Mouse (Mus musculus): Measurements from ENCODE around the gene Hsd3b1. TPM values are rescaled to one million over a fixed set of nuclear protein-coding genes. Genes with fewer than 3 reads are reported as not detected.

Gene Hsd3b1
- polyA plus RNA-seq (2015; fragmentation: Nextera tagmentation; extraction: Ambion mirVana) = 25.6 and 31.3 TPM in 2 replicates

DNA sequence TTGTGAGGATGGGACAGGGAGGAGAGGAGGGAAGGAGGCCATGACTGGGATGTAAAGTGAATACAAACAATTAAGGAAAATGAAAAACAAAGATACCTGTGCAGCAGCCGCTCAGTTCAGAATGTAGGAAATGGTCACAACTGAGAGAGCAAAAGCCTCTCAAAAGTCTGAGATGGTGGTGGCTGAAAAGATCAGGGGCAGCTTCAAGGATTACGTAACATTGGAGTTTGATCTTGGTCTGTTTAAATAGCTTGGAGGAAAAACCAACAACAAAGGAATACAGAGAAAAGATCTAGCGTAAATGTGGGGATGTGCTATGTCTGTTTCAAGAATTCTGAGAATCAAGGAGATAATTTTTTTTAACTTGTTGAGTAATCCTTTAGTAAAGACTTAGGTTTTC is at the start of gene Hsd3b1:
TSS of gene Hsd3b1 (minus strand) at position 219 of the 400 bp plus-strand sequence.
- Histone ChIP-seq H3K27me3 (no peaks in the 10 kb centered on the region), H3K9ac (no peak within 1 kb of the TSS), H3K4me1 (replicated peaks) (peaks cover 33% of the 10 kb centered on the region), H3K4me2 (peak within 1 kb of the TSS; percentile 49), H3K4me3 (replicated peaks) (peak within 1 kb of the TSS; percentile 23), H3K9me3 (replicated peaks) (no peaks in the 10 kb centered on the region), H3K27ac (replicated peaks) (peak within 1 kb of the TSS; percentile 58), H3K36me3 (replicated peaks) (no peaks in the 10 kb centered on the region)
- no peak for ATAC-seq (ENCODE audit: insufficient read depth)
- WGBS (ENCODE audit: insufficient replicate concordance) = 63% methylated on average over 3 of the region's 3 CpGs

DNA sequence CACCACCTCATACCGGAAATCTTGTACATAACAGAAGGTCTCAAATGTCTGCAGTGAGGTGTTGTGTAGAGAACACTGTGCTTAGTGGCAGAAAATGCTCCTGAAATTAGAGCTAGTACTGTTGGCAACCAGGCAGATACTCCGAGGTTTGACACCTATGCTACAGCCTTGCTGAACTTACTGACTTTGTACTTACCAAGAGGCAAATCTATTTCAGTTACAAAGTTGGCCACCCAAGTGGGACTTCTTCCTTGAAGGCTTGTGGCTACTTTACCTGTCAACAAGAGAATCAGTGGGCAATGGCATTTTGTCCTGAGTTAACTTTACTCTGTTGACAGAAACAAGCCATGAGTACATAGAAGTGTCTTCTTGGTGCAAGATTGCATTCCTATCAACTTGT is 38.0 kb upstream of the Hsd3b1 start:
- 72% methylated on average over 2 of the region's 2 CpGs for WGBS (ENCODE audit: insufficient replicate concordance)
- no peaks in the 10 kb centered on the region for H3K9me3 ChIP-seq (replicated peaks)
- H3K9ac ChIP-seq = no peak overlapping the region
- H3K27ac ChIP-seq (replicated peaks) = no peak overlapping the region
- no peak for ATAC-seq (ENCODE audit: insufficient read depth)
- no peak overlapping the region for H3K4me2 ChIP-seq
- H3K4me3 ChIP-seq (replicated peaks) = no peak overlapping the region
- no peaks in the 10 kb centered on the region for H3K36me3 ChIP-seq (replicated peaks)
- peaks cover 3% of the 10 kb centered on the region; the same call in 1 of the 2 replicates for H3K4me1 ChIP-seq (replicated peaks)
- H3K27me3 ChIP-seq = no peaks in the 10 kb centered on the region

DNA sequence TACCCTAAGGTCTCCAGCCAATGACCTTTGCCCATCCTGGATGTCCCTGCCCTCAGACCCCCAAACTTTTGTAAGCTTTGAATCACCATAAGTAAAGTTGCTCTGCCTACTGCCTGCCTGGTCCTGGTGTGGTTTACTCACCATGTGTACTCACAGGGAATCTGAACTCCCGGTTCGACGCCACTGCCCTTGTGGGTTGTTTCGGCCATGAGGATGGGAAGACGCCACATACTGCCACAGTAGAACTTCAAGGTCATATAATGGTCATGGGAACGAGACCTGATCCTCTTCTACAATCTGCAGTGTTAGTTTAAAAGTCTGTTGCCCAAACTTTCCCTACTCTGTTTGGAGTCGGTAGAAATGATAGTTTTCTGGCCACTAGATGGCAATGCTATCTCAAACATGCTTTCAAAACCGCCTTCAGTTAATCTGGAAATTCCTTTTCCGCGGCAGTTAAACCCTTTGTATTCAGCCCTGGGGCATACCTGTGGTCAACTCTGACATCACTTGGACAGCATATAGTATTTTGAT is 35.5 kb upstream of the Hsd3b1 start:
- H3K36me3 ChIP-seq (replicated peaks) = no peaks in the 10 kb centered on the region
- no peak overlapping the region for H3K9ac ChIP-seq
- H3K4me2 ChIP-seq = peak overlapping the region; percentile 16
- no peak for ATAC-seq (ENCODE audit: insufficient read depth)
- no peak overlapping the region for H3K27ac ChIP-seq (replicated peaks)
- H3K27me3 ChIP-seq = no peaks in the 10 kb centered on the region
- peaks cover 3% of the 10 kb centered on the region; the same call in 1 of the 2 replicates for H3K4me1 ChIP-seq (replicated peaks)
- no peaks in the 10 kb centered on the region for H3K9me3 ChIP-seq (replicated peaks)
- H3K4me3 ChIP-seq (replicated peaks) = no peak overlapping the region
- WGBS (ENCODE audit: insufficient replicate concordance) = 35% methylated on average over 10 of the region's 10 CpGs

DNA sequence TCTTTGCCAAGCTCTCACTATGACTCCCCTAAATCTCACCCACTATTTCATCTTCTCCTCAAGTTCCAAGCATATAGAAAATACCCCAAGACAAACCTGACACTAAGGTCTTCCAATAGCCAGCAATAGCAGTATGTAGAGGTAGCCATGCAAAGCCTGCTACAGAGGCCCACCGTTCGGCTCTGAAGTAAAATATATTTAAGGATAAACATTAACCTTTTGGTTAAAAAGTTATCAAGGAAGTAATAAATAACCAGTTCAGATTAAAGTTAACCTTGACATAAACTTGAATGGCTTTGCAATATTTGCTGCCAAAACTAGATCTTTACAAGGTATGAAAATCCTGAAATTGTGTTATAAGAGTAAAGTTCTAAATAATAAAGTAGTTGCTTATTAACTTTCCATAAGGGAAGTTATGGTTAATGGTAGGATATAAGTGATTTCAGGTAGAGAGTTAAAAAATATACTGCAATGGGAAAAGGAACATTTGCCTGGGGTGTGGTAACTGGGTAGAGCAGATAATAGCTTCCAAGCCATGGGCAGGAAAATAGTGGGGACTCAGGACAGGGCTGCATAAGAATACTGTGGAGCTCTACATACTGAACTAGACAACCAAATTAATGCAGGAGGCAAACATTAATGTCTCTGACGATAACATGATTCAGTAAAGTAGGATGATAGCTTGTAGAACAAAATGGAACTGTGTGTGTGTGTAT is 33.6 kb upstream of the Hsd3b1 start, which contains the start of gene Hao2:
TSS of gene Hao2 (minus strand) at position 183 of the 716 bp plus-strand sequence.
- H3K9me3 ChIP-seq (replicated peaks) = no peaks in the 10 kb centered on the region
- no peaks in the 10 kb centered on the region for H3K36me3 ChIP-seq (replicated peaks)
- H3K4me2 ChIP-seq = peak within 1 kb of the TSS; percentile 20; the same call in 1 of the 2 replicates
- no peak within 1 kb of the TSS for H3K27ac ChIP-seq (replicated peaks)
- WGBS (ENCODE audit: insufficient replicate concordance) = 49% methylated on average over 3 of the region's 3 CpGs
- H3K4me1 ChIP-seq (replicated peaks) = peaks cover 3% of the 10 kb centered on the region; the same call in 1 of the 2 replicates
- no peaks in the 10 kb centered on the region for H3K27me3 ChIP-seq
- peak; percentile 34; the same call in 1 of the 2 replicates for ATAC-seq (ENCODE audit: insufficient read depth)
- 0 out of 2 replicates have a peak within 1 kb of the TSS, but pooled peaks have one; percentile 8 for H3K4me3 ChIP-seq (replicated peaks)
- no peak within 1 kb of the TSS for H3K9ac ChIP-seq

DNA sequence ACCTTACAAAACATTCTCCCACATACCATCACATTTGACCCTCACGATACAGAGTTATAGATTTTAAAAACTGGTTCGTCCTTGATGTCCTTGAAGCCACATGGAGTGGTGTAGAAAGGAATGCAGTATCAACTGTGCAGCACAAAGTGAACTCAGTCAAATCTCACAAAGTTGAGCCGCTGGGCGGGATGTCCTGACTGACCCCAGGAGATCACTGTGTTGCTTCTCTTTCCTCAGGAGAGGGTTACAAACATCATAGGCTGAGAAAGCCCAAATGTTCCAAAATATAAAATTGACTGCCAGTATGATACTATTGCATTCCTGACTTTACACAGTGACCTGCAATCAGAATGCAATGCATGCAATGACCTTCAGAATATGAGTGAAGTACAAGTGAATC is 30.8 kb upstream of the Hsd3b1 start:
- H3K4me1 ChIP-seq (replicated peaks) = peaks cover 3% of the 10 kb centered on the region; the same call in 1 of the 2 replicates
- no peak overlapping the region for H3K4me3 ChIP-seq (replicated peaks)
- no peak overlapping the region for H3K4me2 ChIP-seq
- no peaks in the 10 kb centered on the region for H3K9me3 ChIP-seq (replicated peaks)
- 68% methylated on average over 4 of the region's 4 CpGs for WGBS (ENCODE audit: insufficient replicate concordance)
- no peaks in the 10 kb centered on the region for H3K27me3 ChIP-seq
- no peak overlapping the region for H3K27ac ChIP-seq (replicated peaks)
- no peak for ATAC-seq (ENCODE audit: insufficient read depth)
- no peak overlapping the region for H3K9ac ChIP-seq
- no peaks in the 10 kb centered on the region for H3K36me3 ChIP-seq (replicated peaks)

DNA sequence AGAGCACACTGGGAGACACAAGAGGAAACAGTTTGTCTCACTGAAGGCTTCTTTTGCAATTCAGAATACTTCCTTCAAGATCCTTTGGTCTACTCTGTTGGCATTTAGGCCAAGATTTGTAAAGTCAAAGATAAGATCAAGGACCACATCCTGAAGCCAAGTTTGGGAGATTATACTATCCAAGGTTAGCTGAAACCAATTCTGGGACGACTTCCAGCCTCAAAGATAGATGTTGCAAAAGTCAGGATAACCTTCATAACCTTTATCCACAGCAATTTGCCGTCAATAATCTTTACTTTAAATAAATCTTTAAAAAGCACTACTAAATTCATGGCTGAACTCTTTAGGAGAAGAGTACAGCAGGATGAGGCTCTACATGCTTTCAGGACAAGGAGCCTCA is 28.6 kb upstream of the Hsd3b1 start:
- Histone ChIP-seq H3K4me3 (replicated peaks) (no peak overlapping the region), H3K9me3 (replicated peaks) (no peaks in the 10 kb centered on the region), H3K27me3 (no peaks in the 10 kb centered on the region), H3K36me3 (replicated peaks) (no peaks in the 10 kb centered on the region), H3K4me2 (no peak overlapping the region), H3K27ac (replicated peaks) (no peak overlapping the region), H3K4me1 (replicated peaks) (no peaks in the 10 kb centered on the region), H3K9ac (no peak overlapping the region)
- 37% methylated on average over 2 of the region's 2 CpGs for WGBS (ENCODE audit: insufficient replicate concordance)
- no peak for ATAC-seq (ENCODE audit: insufficient read depth)

DNA sequence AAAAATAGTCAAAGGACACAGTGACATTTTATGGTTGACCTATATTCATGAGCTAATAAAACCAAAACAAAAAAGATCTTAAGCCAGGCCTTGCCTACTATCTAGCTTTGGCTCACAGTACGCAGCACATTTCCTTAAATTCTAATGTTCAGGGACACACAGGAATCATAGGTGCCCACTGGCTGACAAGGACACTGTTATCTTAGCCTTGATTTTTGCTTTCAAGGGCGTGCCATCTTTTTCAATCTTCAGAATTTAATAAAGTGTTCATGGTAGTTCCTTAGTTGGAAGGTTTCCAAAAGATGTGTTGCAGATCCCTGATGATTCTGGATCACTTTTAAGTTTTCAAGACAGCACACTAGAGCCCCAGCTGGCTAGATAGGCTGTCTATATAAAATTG is 21.2 kb upstream of the Hsd3b1 start:
- Histone ChIP-seq H3K4me3 (replicated peaks) (no peak overlapping the region), H3K27ac (replicated peaks) (no peak overlapping the region), H3K4me1 (replicated peaks) (no peaks in the 10 kb centered on the region), H3K4me2 (no peak overlapping the region), H3K36me3 (replicated peaks) (no peaks in the 10 kb centered on the region), H3K9me3 (replicated peaks) (no peaks in the 10 kb centered on the region), H3K27me3 (no peaks in the 10 kb centered on the region), H3K9ac (no peak overlapping the region)
- no peak for ATAC-seq (ENCODE audit: insufficient read depth)
- 66% methylated on average over 2 of the region's 2 CpGs for WGBS (ENCODE audit: insufficient replicate concordance)

DNA sequence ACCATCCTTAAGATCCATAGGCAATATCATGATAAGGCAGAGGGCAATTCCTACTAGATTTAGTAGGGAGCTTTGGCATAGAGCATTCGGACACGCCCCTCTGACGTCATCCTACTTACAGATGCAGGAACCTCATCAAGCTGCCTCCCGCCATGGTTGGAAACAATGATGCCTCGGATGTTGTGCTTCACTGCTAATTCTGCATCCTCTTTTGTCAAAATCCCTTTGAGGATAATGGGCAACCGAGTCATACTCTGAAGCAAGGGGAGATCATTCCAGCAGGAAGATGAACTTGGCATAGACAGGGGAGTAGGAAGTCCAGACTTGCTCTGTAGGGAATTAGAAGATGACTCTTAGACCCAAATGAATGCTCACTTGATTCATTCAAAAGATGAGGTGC is 20.6 kb upstream of the Hsd3b1 start:
- H3K9ac ChIP-seq = no peak overlapping the region
- no peak overlapping the region for H3K4me3 ChIP-seq (replicated peaks)
- H3K27ac ChIP-seq (replicated peaks) = no peak overlapping the region
- H3K4me1 ChIP-seq (replicated peaks) = no peaks in the 10 kb centered on the region
- ATAC-seq (ENCODE audit: insufficient read depth) = no peak
- WGBS (ENCODE audit: insufficient replicate concordance) = 61% methylated on average over 6 of the region's 6 CpGs
- no peak overlapping the region for H3K4me2 ChIP-seq
- no peaks in the 10 kb centered on the region for H3K27me3 ChIP-seq
- no peaks in the 10 kb centered on the region for H3K9me3 ChIP-seq (replicated peaks)
- no peaks in the 10 kb centered on the region for H3K36me3 ChIP-seq (replicated peaks)

DNA sequence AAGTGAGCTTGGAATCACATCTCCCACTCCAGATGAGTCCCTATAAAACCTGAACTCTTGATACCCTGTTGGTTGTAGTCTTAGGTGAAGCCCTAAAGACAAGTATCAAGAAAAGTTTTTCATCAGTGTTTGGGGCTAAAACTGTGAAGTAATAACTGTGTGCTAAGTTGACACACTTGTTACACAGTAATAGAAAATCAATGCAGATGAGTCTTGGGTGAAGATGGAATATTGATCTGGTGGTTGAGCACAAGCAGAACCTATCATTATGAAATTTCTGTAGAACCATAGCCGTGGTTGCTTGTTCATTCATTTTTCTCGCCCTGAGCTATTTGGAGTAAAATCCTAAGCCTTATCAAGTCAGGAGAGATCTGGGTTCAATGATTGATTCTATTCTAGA is 8.6 kb upstream of the Hsd3b1 start:
- Histone ChIP-seq H3K4me2 (no peak overlapping the region), H3K9me3 (replicated peaks) (no peaks in the 10 kb centered on the region), H3K9ac (no peak overlapping the region), H3K4me1 (replicated peaks) (no peaks in the 10 kb centered on the region), H3K36me3 (replicated peaks) (no peaks in the 10 kb centered on the region), H3K4me3 (replicated peaks) (no peak overlapping the region), H3K27me3 (no peaks in the 10 kb centered on the region), H3K27ac (replicated peaks) (no peak overlapping the region)
- WGBS (ENCODE audit: insufficient replicate concordance) = 37% methylated on average over 2 of the region's 2 CpGs
- ATAC-seq (ENCODE audit: insufficient read depth) = no peak

DNA sequence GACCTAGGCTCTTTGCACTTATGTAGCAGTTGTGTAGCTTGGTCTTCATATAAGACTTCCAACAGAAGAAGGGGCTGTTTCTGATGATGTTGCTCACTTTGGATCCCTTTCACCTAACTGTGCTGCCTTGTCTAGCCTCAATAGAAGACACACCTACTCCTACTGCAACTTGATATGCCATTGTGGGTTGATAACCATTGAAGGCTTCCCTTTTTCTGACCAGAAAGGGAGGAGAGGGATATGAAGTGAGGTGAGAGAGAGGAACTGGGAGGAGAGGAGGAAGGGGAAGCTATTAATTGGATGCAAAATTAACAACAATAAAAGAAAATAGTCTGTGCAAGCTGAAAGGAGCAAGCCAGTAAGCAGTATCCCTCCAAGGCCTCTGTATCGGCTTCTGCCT is 3.2 kb upstream of the Hsd3b1 start:
- no peak for ATAC-seq (ENCODE audit: insufficient read depth)
- H3K9ac ChIP-seq = no peak overlapping the region
- H3K9me3 ChIP-seq (replicated peaks) = no peaks in the 10 kb centered on the region
- WGBS (ENCODE audit: insufficient replicate concordance) = 87% methylated on average over 1 of the region's 1 CpGs
- no peaks in the 10 kb centered on the region for H3K27me3 ChIP-seq
- no peak overlapping the region for H3K4me3 ChIP-seq (replicated peaks)
- peaks cover 4% of the 10 kb centered on the region for H3K4me1 ChIP-seq (replicated peaks)
- H3K4me2 ChIP-seq = no peak overlapping the region
- H3K27ac ChIP-seq (replicated peaks) = no peak overlapping the region
- no peaks in the 10 kb centered on the region for H3K36me3 ChIP-seq (replicated peaks)

DNA sequence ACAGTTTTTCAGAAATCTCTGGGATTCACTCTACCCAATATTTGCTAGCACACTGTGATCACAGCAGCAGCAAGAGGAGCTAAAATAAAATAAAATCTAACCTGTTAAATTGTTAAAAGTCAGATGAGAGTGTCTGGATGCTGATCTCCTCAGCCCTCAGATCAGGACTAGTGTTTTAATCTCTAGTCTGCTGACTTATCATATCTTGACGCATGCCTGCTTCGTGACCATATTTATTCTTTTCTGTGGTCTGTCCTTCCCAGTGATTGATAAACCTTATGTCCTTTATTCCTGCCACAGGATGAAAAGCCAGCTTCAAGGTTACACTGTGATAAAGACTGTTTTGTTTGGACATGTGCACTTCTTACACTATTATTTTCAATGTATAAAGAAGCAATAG is 1.5 kb downstream of the Hsd3b1 start:
- Histone ChIP-seq H3K4me1 (replicated peaks) (peaks cover 46% of the 10 kb centered on the region), H3K9ac (no peak overlapping the region), H3K27ac (replicated peaks) (peak overlapping the region; percentile 81), H3K4me3 (replicated peaks) (no peak overlapping the region), H3K9me3 (replicated peaks) (no peaks in the 10 kb centered on the region), H3K27me3 (no peaks in the 10 kb centered on the region), H3K4me2 (peak overlapping the region; percentile 52), H3K36me3 (replicated peaks) (no peaks in the 10 kb centered on the region)
- WGBS (ENCODE audit: insufficient replicate concordance) = 54% methylated on average over 2 of the region's 2 CpGs
- ATAC-seq (ENCODE audit: insufficient read depth) = no peak
